Mouse (Mus musculus) spleen, postnatal 4 days (tissue): Measurements from ENCODE around the gene 9530002B09Rik.

Experiments
- DNase-seq, 2 experiments: peaks; one replicate each; pipeline ENCODE4 v3.0.0; 2022; ENCODE audit warnings: low spot score in 2 of 2

Gene 9530002B09Rik

GRCm38 (mm10) chr4:122688975-122689374 is at the start of gene 9530002B09Rik:
9530002B09Rik (plus strand) TSS chr4:122689275.
- DNase-seq = no peak
